Mouse (Mus musculus): Measurements from ENCODE around the gene Gm20431.

Gm20431 gene

DNA sequence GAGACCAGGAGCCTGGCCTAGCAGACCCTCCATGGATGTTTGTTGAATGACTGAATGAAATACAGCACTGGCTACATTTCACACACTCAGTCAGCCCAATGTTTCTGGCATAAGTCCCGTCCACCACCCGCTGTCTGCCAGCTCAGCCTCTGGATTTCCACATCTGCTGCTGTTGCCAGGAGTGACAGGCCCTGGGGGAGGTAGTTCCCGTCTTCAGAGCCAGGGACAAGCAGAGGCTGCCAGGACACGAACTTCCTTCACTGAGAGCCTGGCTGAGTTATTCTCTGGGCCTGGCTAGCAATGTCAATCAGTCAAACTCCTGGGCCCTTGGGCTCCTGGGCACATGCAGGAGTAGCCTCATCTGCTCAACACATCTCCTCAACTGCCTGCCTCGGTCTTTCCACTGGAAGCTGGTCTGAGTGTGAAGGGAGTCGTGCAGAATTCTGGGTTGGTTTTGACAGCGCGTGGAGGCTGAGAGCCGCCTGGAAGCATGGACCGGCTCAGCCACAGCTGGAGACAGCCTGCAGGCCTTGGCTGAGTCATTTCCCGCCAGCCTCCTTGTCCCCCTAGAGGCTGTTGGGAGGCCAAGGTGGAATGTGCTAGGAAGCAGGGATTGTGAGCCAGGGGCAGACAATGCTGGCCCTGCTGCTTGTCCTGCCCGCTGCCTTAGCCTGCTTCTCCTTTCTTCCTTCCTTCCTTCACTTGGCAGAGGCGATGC is 91.2 kb downstream of the Gm20431 start:
- no peak for DNase-seq (ENCODE audit: low spot score)

GRCm38 (mm10) chr2:167568112-167568511 is 93.2 kb downstream of the Gm20431 start:
- no peak for DNase-seq (ENCODE audit: low spot score)

GRCm38 (mm10) chr2:167565682-167566081 is 95.6 kb downstream of the Gm20431 start:
- no peak for DNase-seq (ENCODE audit: low spot score)

- no peak for DNase-seq (ENCODE audit: low spot score)
Measured at GRCm38 (mm10) chr2:167565312-167565656, 96.0 kb downstream of the Gm20431 start.

- DNase-seq (ENCODE audit: low spot score) = no peak
Measured at GRCm38 (mm10) chr2:167564551-167565311, 96.6 kb downstream of the Gm20431 start.

GRCm38 (mm10) chr2:167563703-167564102 is 97.6 kb downstream of the Gm20431 start:
- no peak for DNase-seq (ENCODE audit: low spot score)

DNA sequence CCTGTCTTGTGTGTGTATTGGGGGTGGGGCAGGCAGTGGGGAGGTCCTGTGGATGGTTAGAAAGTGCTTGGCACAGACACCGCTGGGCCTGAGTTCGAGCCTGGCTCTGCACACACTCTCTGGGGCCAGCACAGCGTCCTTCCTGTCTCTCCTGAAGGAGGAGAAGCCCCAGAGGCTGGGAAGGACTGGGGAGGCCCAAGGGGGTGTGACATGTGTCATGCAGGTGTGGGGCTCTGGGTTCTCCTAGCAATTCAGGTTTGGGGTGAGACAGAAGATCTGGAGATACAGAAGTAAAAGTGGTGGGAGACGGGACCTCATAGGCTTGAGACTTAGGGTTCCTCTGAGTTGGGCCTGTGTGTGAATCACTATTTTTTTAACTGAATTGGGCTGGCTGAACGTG is 98.3 kb downstream of the Gm20431 start:
- DNase-seq (ENCODE audit: low spot score) = no peak

GRCm38 (mm10) chr2:167562101-167562500 is 99.2 kb downstream of the Gm20431 start:
- no peak for DNase-seq (ENCODE audit: low spot score)

DNA sequence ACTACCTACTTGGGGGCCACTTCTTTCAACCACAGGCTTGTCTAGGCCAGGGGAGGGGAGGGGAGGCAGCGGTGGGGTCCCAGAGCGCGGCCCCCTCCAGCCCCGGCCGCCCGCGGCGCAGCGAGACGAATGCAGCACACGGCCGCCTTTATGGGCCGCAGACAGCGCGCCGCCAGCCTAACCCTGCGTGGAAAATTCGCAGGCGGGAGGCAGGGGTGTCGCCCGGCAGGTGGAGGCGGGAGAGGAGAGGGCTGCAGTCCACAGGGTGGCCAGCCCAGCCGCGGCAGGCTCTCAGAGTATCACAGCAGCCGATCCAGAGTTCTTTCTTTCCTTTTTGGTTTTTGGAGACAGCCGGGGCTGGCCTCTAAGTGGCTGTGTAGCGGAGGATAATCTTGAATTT is 101.9 kb downstream of the Gm20431 start:
- no peak for DNase-seq (ENCODE audit: low spot score)
